Mouse (Mus musculus) embryonic facial prominence, embryonic 10.5 days (tissue): ENCODE measurements around the gene Bod1. TPM values are rescaled to one million over a fixed set of nuclear protein-coding genes. Genes with fewer than 3 reads are reported as not detected.

Experiments
- DNase-seq: peaks from one replicate; pipeline ENCODE4 v3.0.0-alpha.2; 2017; ENCODE audit warnings: low spot score
- H3K27ac ChIP-seq: fragments of 300-500 bp; sonication (generic); replicated peaks from 2 replicates; pipeline ENCODE4 v1.5.1; 2016; ENCODE audit warnings: mild to moderate bottlenecking
- H3K27me3 ChIP-seq: fragments of 300-500 bp; sonication (generic); replicated peaks from 2 replicates; pipeline ENCODE4 v1.6.1; 2016; ENCODE audit warnings: low read depth, mild to moderate bottlenecking; ENCODE audit not compliant: poor library complexity, severe bottlenecking
- H3K36me3 ChIP-seq: fragments of 300-500 bp; sonication (generic); replicated peaks from 2 replicates; pipeline ENCODE4 v1.6.1; 2016; ENCODE audit warnings: mild to moderate bottlenecking, moderate library complexity
- H3K4me1 ChIP-seq: fragments of 300-500 bp; sonication (generic); 2 replicates; pipeline ENCODE4 v1.6.1; 2016
- H3K4me3 ChIP-seq: fragments of 300-500 bp; sonication (generic); 2 replicates; pipeline ENCODE4 v1.5.1; 2016; ENCODE audit warnings: mild to moderate bottlenecking, moderate library complexity
- H3K9me3 ChIP-seq: fragments of 300-500 bp; sonication (generic); 2 replicates; pipeline ENCODE4 v1.6.1; 2016; ENCODE audit warnings: mild to moderate bottlenecking
- WGBS: fragments of 180-500 bp; shearing (Covaris S2); methylation state at CpG from one replicate; pipeline ENCODE4 v1.1.7; 2016; 5-methylcytosine and 5-hydroxymethylcytosine counted together
- polyA plus RNA-seq: library from polyadenylated mRNA; unstranded; fragments of >200 nt; fragmentation: Nextera tagmentation; extraction: Ambion mirVana; gene quantifications from 2 replicates; pipeline ENCODE4 v1.2.1, GENCODE M21; 2016

Gene Bod1
- polyA plus RNA-seq, 1 experiment from 2014 or later = 113 TPM

GRCm38 (mm10) chr11:31688956-31689355 is 17.3 kb upstream of the Bod1 start:
- peaks cover 35% of the 10 kb centered on the region for H3K4me1 ChIP-seq
- no peaks in the 10 kb centered on the region for H3K27me3 ChIP-seq
- 43% methylated on average over 4 of the region's 4 CpGs for WGBS
- no peaks in the 10 kb centered on the region for H3K9me3 ChIP-seq
- H3K36me3 ChIP-seq = no peaks in the 10 kb centered on the region
- H3K4me3 ChIP-seq = no peak overlapping the region
- peak; percentile 39 for DNase-seq
- H3K27ac ChIP-seq = peak overlapping the region; percentile 70

DNA sequence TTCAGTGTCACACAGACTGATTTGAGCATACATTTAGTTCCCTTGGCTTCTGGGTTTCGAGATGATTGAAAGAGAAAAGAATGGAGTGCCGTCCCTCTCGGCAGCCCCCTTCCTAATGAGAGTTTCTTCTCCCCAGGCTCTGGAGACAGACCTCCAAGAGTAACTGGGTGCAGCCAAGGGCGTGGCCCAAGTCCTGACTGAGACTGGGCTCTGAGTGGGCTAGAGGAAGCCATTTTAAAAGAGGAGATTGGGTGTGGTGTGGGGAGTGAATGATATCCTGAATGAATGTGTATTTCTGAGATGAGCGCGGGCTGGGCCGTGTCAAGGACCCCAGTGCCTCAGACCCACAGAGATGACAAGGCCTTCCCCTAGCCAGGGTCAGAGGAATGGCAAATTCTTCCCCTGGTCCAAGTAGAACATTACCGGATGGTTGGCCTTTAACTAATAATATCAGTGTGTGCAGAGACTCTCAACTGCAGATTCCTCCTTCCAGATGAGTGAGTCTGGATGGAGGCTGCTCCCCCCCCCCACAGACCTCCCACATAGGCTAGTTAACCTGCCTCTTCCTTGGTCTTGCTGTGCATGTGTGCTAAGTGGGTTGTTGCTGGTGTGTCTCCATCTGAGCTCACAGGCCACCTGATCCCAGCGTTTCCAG is 13.4 kb upstream of the Bod1 start:
- H3K27me3 ChIP-seq = no peaks in the 10 kb centered on the region
- WGBS = 84% methylated on average over 9 of the region's 9 CpGs
- peaks cover 29% of the 10 kb centered on the region for H3K4me1 ChIP-seq
- no peak overlapping the region for H3K27ac ChIP-seq
- H3K9me3 ChIP-seq = no peaks in the 10 kb centered on the region
- H3K4me3 ChIP-seq = no peak overlapping the region
- no peaks in the 10 kb centered on the region for H3K36me3 ChIP-seq
- DNase-seq = no peak

GRCm38 (mm10) chr11:31684126-31684525 is 12.4 kb upstream of the Bod1 start:
- WGBS = 78% methylated on average over 2 of the region's 2 CpGs
- H3K27me3 ChIP-seq = no peaks in the 10 kb centered on the region

DNA sequence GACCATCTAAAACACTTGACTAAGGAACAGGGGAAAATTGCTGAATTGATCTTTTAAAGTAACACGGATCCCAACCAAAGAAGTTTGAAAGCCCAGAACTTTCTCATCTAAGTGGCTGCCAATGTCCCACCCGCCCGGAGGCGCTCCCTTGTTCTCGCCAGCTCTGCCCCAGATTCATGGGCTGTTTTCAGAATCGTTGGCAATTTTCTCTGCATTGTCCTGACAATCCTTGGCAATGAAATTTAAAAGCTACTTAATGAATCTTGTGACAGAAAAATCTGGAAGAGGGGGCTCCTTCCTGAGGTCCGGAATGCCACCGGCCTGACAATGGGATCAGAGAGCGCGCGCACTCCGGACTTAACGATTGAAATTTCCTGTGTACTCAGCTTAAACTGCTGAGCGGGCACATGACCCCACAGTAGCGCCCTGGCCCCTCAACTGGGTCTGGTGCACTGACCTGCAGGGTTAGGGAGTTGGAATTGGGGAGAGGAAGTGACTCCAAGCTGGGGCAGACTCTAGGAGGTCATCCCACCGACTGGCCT is 8.2 kb upstream of the Bod1 start:
- 74% methylated on average over 16 of the region's 16 CpGs for WGBS
- no peaks in the 10 kb centered on the region for H3K36me3 ChIP-seq

More at GRCm38 (mm10) chr11:31684126-31684525, 12.4 kb upstream of the Bod1 start:
- Histone ChIP-seq H3K4me3 (no peak overlapping the region), H3K27ac (no peak overlapping the region), H3K36me3 (no peaks in the 10 kb centered on the region), H3K9me3 (no peaks in the 10 kb centered on the region), H3K4me1 (peaks cover 27% of the 10 kb centered on the region)
- DNase-seq = no peak

GRCm38 (mm10) chr11:31677309-31677708 is 5.6 kb upstream of the Bod1 start:
- Histone ChIP-seq H3K27ac (no peak overlapping the region), H3K9me3 (no peaks in the 10 kb centered on the region)
- WGBS = 86% methylated on average over 5 of the region's 5 CpGs

More for the DNA sequence above, 8.2 kb upstream of the Bod1 start:
- no peak for DNase-seq
- Histone ChIP-seq H3K27ac (no peak overlapping the region), H3K4me3 (no peak overlapping the region), H3K9me3 (no peaks in the 10 kb centered on the region), H3K27me3 (no peaks in the 10 kb centered on the region), H3K4me1 (peaks cover 15% of the 10 kb centered on the region)

GRCm38 (mm10) chr11:31676661-31677252 is 5.1 kb upstream of the Bod1 start:
- no peaks in the 10 kb centered on the region for H3K27me3 ChIP-seq
- H3K27ac ChIP-seq = no peak overlapping the region
- WGBS = 89% methylated on average over 3 of the region's 3 CpGs
- DNase-seq = no peak
- no peaks in the 10 kb centered on the region for H3K9me3 ChIP-seq
- peaks cover 17% of the 10 kb centered on the region for H3K4me1 ChIP-seq
- no peaks in the 10 kb centered on the region for H3K36me3 ChIP-seq
- no peak overlapping the region for H3K4me3 ChIP-seq

More at GRCm38 (mm10) chr11:31677309-31677708, 5.6 kb upstream of the Bod1 start:
- Histone ChIP-seq H3K4me1 (peaks cover 15% of the 10 kb centered on the region), H3K4me3 (no peak overlapping the region), H3K27me3 (no peaks in the 10 kb centered on the region), H3K36me3 (no peaks in the 10 kb centered on the region)
- no peak for DNase-seq

GRCm38 (mm10) chr11:31675430-31675829 is 3.7 kb upstream of the Bod1 start:
- no peaks in the 10 kb centered on the region for H3K36me3 ChIP-seq
- no peaks in the 10 kb centered on the region for H3K27me3 ChIP-seq
- H3K4me3 ChIP-seq = no peak overlapping the region
- peaks cover 21% of the 10 kb centered on the region for H3K4me1 ChIP-seq
- no peaks in the 10 kb centered on the region for H3K9me3 ChIP-seq
- WGBS = 58% methylated on average over 2 of the region's 2 CpGs
- H3K27ac ChIP-seq = no peak overlapping the region
- DNase-seq = peak; percentile 39

DNA sequence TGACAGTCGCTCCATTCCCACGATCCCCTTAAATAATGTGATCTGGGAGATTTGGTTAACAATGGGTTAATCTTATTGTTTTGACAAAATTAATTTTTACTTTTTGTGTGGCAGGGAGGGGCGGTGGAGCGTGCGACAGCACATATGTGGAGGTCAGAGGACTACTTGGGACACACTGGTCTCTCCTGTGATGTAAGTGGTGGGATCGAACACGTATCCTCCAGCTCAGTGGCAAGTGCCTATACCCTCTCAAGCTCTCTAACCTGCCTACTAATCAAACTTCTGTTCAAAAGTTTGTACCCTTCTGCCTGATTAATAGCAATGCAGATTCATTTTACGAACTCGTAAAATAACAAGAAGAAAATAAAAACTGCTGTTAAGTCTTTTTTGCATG is 482 bp upstream of the Bod1 start:
- peaks cover 17% of the 10 kb centered on the region for H3K4me1 ChIP-seq
- peaks cover 31% of the 10 kb centered on the region for H3K36me3 ChIP-seq
- no peaks in the 10 kb centered on the region for H3K9me3 ChIP-seq
- peak overlapping the region; percentile 71 for H3K4me3 ChIP-seq
- 13% methylated on average over 9 of the region's 9 CpGs for WGBS
- H3K27me3 ChIP-seq = no peaks in the 10 kb centered on the region
- peak overlapping the region; percentile 89 for H3K27ac ChIP-seq
- DNase-seq = no peak

GRCm38 (mm10) chr11:31670468-31670921 is 1.2 kb downstream of the Bod1 start:
- H3K36me3 ChIP-seq = peaks cover 47% of the 10 kb centered on the region
- no peak overlapping the region for H3K27ac ChIP-seq
- peak overlapping the region; percentile 71 for H3K4me3 ChIP-seq
- no peaks in the 10 kb centered on the region for H3K27me3 ChIP-seq
- no peak for DNase-seq
- H3K4me1 ChIP-seq = peaks cover 17% of the 10 kb centered on the region
- H3K9me3 ChIP-seq = no peaks in the 10 kb centered on the region
- 79% methylated on average over 5 of the region's 5 CpGs for WGBS

DNA sequence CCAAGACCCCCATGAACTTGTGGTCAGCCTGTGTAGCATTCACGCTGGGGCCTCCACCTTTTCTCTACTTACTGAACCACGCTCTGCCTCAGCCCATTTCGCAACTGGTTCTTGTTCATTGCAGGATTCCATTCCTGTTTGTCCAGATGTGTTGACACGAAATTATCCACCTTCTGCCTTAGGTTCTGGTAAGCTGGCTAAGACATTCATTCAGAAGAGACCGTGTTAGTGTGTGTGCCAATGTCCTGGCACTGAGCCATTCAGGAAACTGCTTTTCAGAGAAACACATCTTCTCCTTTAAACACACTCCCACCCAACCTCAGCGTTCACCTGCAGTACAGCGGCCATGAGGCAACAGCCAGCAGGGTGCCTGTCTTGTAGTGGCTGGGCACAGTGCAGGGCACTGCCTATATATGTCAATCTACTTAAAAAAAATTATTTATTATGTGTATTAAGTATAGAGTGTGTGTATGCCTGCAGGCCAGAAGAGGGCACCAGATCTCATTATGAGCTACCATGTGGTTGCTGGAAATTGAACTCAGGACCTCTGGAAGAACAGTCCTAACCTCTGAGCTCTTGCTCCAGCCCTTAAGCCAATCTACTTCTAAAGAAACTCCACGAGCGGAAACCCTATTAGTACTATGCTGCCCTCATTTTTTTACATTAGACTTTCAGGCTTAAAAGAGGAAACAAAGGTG is 2.4 kb downstream of the Bod1 start:
- Histone ChIP-seq H3K36me3 (peaks cover 59% of the 10 kb centered on the region), H3K9me3 (no peaks in the 10 kb centered on the region), H3K4me1 (peaks cover 17% of the 10 kb centered on the region), H3K27ac (no peak overlapping the region), H3K27me3 (no peaks in the 10 kb centered on the region), H3K4me3 (no peak overlapping the region)
- 96% methylated on average over 9 of the region's 9 CpGs for WGBS
- DNase-seq = no peak

GRCm38 (mm10) chr11:31664186-31664585 is 7.5 kb downstream of the Bod1 start:
- Histone ChIP-seq H3K27me3 (no peaks in the 10 kb centered on the region), H3K27ac (no peak overlapping the region), H3K4me1 (no peaks in the 10 kb centered on the region), H3K9me3 (no peaks in the 10 kb centered on the region), H3K4me3 (no peak overlapping the region), H3K36me3 (peaks cover 86% of the 10 kb centered on the region)
- 82% methylated on average over 2 of the region's 2 CpGs for WGBS
- no peak for DNase-seq

GRCm38 (mm10) chr11:31663501-31663900 is 8.2 kb downstream of the Bod1 start:
- no peak for DNase-seq
- Histone ChIP-seq H3K27me3 (no peaks in the 10 kb centered on the region), H3K4me1 (no peaks in the 10 kb centered on the region), H3K27ac (no peak overlapping the region), H3K36me3 (peaks cover 80% of the 10 kb centered on the region), H3K9me3 (no peaks in the 10 kb centered on the region), H3K4me3 (no peak overlapping the region)
- whole genome bisulfite sequencing = 82% methylated on average over 4 of the region's 4 CpGs
